Mouse (Mus musculus) liver, embryonic 14.5 days (tissue): ENCODE measurements at regions not wholly inside any gene's neighbourhood (a gene's known extent, or its start where the extent isn't known, plus 50 kb on each side); places are given as distances from the start of the nearest gene placed in this dataset.

Source experiments
- ATAC-seq: fragments of 200-750 bp; cut with Nextera tagmentation; 2 replicates; pipeline ENCODE4 v1.8.0; 2017; ENCODE audit warnings: moderate number of reproducible peaks, mild to moderate bottlenecking, moderate library complexity; ENCODE audit not compliant: insufficient read depth
- DNase-seq, 3 experiments: peaks; one replicate each; pipeline ENCODE4 v3.0.0-alpha.2; 2012 to 2013; ENCODE audit warnings: low read depth in 3 of 3, low spot score in 3 of 3
- H3K27ac ChIP-seq: fragments of 300-500 bp; sonication (generic); 2 replicates; pipeline ENCODE4 v1.5.1; 2014; ENCODE audit warnings: moderate library complexity, mild to moderate bottlenecking, control low read depth, inconsistent platforms
- H3K27me3 ChIP-seq: fragments of 300-500 bp; sonication (generic); 2 replicates; pipeline ENCODE4 v1.6.1; 2014; ENCODE audit warnings: mild to moderate bottlenecking, low read length, moderate library complexity; ENCODE audit not compliant: control insufficient read depth, insufficient read depth
- H3K36me3 ChIP-seq: fragments of 300-500 bp; sonication (generic); replicated peaks from 2 replicates; pipeline ENCODE4 v1.6.1; 2014; ENCODE audit warnings: low read depth; ENCODE audit not compliant: control insufficient read depth, insufficient read depth
- H3K4me1 ChIP-seq, 2 experiments: fragments of 200-500 bp in 1 of 2; fragments of 300-500 bp in 1 of 2; sonication (generic) in 1 of 2; replicated peaks; 2 replicates each; pipeline ENCODE4 v1.6.1; 2012 to 2014; ENCODE audit warnings: antibody characterized with exemption in 1 of 2, inconsistent platforms in 1 of 2, low read length in 1 of 2; ENCODE audit not compliant: control insufficient read depth in 2 of 2, insufficient read depth in 2 of 2
- H3K4me2 ChIP-seq: fragments of 300-500 bp; sonication (generic); 2 replicates; pipeline ENCODE4 v1.6.1; 2014; ENCODE audit warnings: low read depth, mild to moderate bottlenecking, control low read depth, moderate library complexity
- H3K4me3 ChIP-seq, 2 experiments: fragments of 200-500 bp in 1 of 2; fragments of 300-500 bp in 1 of 2; sonication (generic) in 1 of 2; 2 replicates each; pipeline ENCODE4 v1.5.1; 2012 to 2014; ENCODE audit warnings: low read depth in 2 of 2, low read length in 2 of 2, mild to moderate bottlenecking in 2 of 2, control low read depth in 1 of 2, inconsistent platforms in 1 of 2, moderate library complexity in 1 of 2; ENCODE audit not compliant: insufficient read depth in 1 of 2
- H3K9ac ChIP-seq: fragments of 300-500 bp; sonication (generic); replicated peaks from 2 replicates; pipeline ENCODE4 v1.6.1; 2014; ENCODE audit warnings: mild to moderate bottlenecking, control low read depth, moderate library complexity
- H3K9me3 ChIP-seq: fragments of 300-500 bp; sonication (generic); 2 replicates; pipeline ENCODE4 v1.6.1; 2016; ENCODE audit warnings: low read length, mixed read lengths; ENCODE audit not compliant: control insufficient read depth
- CTCF ChIP-seq: IDR thresholded peaks from 2 replicates; pipeline ENCODE4 v1.5.1; 2016; ENCODE audit warnings: antibody characterized with exemption, low read depth, control low read depth
- EP300 ChIP-seq: IDR thresholded peaks from 2 replicates; pipeline ENCODE4 v1.6.1; 2016; ENCODE audit warnings: antibody characterized with exemption, low read depth
- WGBS: fragments of 180-500 bp; shearing (Covaris S2); extraction: QIAGEN DNeasy Blood & Tissue Kit; methylation state at CpG from one replicate; pipeline ENCODE4 v1.1.7; 2014; ENCODE audit not compliant: insufficient replicate concordance; 5-methylcytosine and 5-hydroxymethylcytosine counted together

DNA sequence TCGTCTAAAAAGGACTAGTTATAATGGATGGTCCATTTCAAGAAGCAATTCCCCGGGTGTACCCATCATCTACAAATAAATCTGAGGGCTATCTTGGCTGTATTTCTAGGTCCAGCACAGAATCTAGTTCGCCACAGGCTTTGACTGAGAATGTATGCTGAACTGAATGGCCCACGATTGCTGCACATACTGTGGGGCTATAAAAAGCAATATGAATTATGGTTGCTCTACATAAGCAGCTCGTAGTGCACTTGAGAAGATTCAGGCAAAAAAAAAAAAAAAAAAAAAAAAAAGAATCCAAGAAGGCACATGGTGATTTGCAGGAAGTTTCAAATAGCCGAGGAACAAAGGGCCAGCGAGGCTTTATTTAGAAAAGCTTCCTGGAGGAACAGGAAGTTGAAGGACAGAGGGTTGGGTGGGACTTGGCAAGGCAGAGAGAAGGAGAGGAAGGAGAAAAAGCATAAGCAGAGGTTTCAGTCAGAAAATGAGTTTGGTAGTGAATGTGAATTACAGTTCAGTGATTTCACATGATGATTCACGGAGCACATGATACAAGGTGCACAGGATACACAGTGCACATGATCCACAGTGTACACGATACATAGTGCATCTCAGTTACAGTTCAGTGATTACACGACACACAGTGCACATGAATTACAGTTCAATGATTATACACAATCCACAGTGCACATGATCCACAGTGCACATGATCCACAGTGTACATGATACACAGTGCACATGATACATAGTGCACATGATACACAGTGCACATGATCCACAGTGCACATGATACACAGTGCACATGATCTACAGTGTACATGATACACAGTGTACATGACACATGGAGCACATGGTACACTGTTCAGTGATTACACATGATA, 129.7 kb upstream of the Mdm1 start:
- TF ChIP-seq EP300 = no peak
- no peak for TF ChIP-seq CTCF
- Histone ChIP-seq H3K9ac (no peak overlapping the region), H3K4me2 (no peak overlapping the region), H3K9me3 (0 out of 2 replicates have a peak, but pooled peaks cover 2% of the 10 kb centered on the region), H3K4me1 (peaks cover 0 to 7% of the 10 kb centered on the region in 2 experiments; a peak in 2 of 4 replicates), H3K4me3 (no peak overlapping the region), H3K27me3 (no peaks in the 10 kb centered on the region), H3K36me3 (no peaks in the 10 kb centered on the region), H3K27ac (no peak overlapping the region)
- 48% methylated on average over 10 of the region's 10 CpGs for WGBS
- ATAC-seq = no peak
- DNase-seq = no peak

DNA sequence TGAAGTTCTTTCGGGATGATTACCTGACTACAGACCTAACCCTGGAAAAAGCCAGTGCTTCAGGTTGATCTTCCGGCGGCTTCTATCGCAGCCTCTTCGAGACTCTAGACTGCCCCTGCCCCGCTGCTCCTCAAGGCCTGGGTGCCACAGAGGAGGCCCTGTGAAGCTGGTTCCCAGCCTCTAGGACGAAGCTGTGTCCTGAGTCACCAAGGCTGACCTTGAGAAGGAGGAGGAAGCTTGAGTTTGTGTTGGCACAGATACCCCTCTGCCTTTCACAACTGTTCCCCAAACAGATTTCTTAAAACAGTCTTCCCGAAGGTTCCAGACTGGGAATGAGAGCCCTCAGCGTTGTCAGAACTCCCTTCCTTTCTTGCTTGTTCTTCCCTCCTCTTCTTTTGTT, 112.8 kb upstream of the Mdm1 start:
- TF ChIP-seq EP300 (no peak), CTCF (no peak)
- Histone ChIP-seq H3K9me3 (no peaks in the 10 kb centered on the region), H3K4me2 (no peak overlapping the region), H3K9ac (no peak overlapping the region), H3K27ac (no peak overlapping the region), H3K4me3 (no peak overlapping the region), H3K27me3 (no peaks in the 10 kb centered on the region), H3K36me3 (no peaks in the 10 kb centered on the region), H3K4me1 (no peaks in the 10 kb centered on the region)
- DNase-seq (no peak), ATAC-seq (no peak)
- 76% methylated on average over 9 of the region's 9 CpGs for WGBS

DNA sequence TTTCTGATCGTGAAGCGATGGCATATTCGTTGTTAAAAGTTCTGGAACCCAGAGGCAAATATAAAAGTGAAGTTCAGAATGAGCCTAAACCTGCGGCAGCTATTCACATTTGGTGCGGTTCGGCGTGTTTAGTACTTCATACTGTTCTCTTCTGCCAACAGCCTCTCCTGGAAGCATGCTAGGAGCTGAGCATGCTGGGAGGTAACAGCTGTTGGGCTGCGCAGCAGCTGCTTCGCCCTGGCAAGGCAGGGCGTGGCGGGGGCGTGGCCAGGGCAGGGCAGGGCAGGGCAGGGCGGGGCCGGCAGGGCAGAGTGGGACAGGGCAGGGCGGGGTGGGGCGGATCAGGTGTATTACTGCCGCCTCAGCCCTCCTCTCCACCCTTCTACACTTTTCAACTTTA, 107.2 kb upstream of the Mdm1 start:
- H3K27me3 ChIP-seq = no peaks in the 10 kb centered on the region
- no peak overlapping the region for H3K9ac ChIP-seq
- ATAC-seq = no peak
- no peak overlapping the region for H3K27ac ChIP-seq
- TF ChIP-seq CTCF (no peak), EP300 (no peak)
- peaks cover 3% of the 10 kb centered on the region for H3K9me3 ChIP-seq
- no peaks in the 10 kb centered on the region for H3K4me1 ChIP-seq
- no peak overlapping the region for H3K4me3 ChIP-seq
- no peaks in the 10 kb centered on the region for H3K36me3 ChIP-seq
- WGBS = 66% methylated on average over 17 of the region's 17 CpGs
- H3K4me2 ChIP-seq = no peak overlapping the region
- DNase-seq = no peak

DNA sequence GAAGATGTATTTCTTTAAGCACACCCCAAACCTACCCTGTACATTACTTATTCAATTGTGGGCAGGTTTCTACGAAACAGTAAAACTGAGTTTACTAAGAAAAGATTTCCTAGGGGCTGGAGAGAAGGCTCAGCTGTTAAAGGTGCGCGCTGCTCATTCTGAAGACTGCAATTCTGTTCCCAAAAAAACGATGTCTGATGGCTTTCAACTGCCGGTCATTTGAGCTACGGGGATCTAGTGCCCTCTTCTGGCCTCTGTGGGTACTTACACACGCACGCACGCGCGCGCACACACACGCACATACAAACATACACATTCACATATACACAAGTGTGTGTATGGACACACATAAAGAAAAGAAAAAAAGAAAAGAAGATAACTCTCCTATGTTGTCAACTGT, 106.6 kb upstream of the Mdm1 start:
- no peak for ATAC-seq

DNA sequence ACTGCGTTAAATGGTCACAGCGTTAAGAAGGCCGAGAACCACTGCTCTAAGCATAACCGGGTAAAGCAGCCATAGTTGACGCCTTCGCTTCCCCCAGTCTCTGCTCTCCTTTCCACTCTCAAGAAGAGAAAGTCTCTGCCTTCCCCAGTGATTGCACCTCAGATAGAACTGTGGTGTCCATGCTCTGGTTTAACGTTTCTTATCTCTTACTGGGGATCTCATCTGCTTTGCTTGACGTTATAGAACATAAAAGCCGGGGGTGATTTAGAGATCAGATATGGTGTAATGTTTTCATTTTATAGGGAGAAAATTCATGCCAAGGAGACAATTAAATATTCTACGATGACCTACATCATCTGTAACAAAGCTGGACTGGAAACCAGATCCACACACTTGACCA, 103.1 kb upstream of the Mdm1 start:
- Histone ChIP-seq H3K4me1 (no peaks in the 10 kb centered on the region), H3K27me3 (no peaks in the 10 kb centered on the region), H3K9me3 (peaks cover 3% of the 10 kb centered on the region), H3K36me3 (no peaks in the 10 kb centered on the region), H3K4me2 (no peak overlapping the region), H3K4me3 (no peak overlapping the region), H3K9ac (no peak overlapping the region), H3K27ac (no peak overlapping the region)
- TF ChIP-seq CTCF (no peak), EP300 (no peak)
- ATAC-seq (no peak), DNase-seq (no peak)
- 79% methylated on average over 10 of the region's 10 CpGs for WGBS

More for the DNA sequence above, 106.6 kb upstream of the Mdm1 start:
- no peak overlapping the region for H3K27ac ChIP-seq
- no peaks in the 10 kb centered on the region for H3K4me1 ChIP-seq
- H3K4me3 ChIP-seq = no peak overlapping the region
- H3K4me2 ChIP-seq = no peak overlapping the region
- H3K36me3 ChIP-seq = no peaks in the 10 kb centered on the region
- WGBS = 66% methylated on average over 13 of the region's 13 CpGs
- H3K27me3 ChIP-seq = no peaks in the 10 kb centered on the region
- no peak for DNase-seq
- no peak overlapping the region for H3K9ac ChIP-seq
- peaks cover 3% of the 10 kb centered on the region for H3K9me3 ChIP-seq
- TF ChIP-seq EP300 (no peak), CTCF (peak; percentile 41)
